Mouse (Mus musculus) liver, embryonic 14 days (tissue): Measurements from ENCODE around the gene Inca1. TPM values are rescaled to one million over a fixed set of nuclear protein-coding genes. Genes with fewer than 3 reads are reported as not detected.

Source experiments
- polyA plus RNA-seq: library from polyadenylated mRNA; depleted of rRNA; stranded (reverse); fragments of >200 nt; gene quantifications from 2 replicates; pipeline ENCODE4 v1.2.3, GENCODE M21; 2012; rRNA removed

The Inca1 gene
- 0.77 and 0.98 TPM in 2 replicates for polyA plus RNA-seq

DNA sequence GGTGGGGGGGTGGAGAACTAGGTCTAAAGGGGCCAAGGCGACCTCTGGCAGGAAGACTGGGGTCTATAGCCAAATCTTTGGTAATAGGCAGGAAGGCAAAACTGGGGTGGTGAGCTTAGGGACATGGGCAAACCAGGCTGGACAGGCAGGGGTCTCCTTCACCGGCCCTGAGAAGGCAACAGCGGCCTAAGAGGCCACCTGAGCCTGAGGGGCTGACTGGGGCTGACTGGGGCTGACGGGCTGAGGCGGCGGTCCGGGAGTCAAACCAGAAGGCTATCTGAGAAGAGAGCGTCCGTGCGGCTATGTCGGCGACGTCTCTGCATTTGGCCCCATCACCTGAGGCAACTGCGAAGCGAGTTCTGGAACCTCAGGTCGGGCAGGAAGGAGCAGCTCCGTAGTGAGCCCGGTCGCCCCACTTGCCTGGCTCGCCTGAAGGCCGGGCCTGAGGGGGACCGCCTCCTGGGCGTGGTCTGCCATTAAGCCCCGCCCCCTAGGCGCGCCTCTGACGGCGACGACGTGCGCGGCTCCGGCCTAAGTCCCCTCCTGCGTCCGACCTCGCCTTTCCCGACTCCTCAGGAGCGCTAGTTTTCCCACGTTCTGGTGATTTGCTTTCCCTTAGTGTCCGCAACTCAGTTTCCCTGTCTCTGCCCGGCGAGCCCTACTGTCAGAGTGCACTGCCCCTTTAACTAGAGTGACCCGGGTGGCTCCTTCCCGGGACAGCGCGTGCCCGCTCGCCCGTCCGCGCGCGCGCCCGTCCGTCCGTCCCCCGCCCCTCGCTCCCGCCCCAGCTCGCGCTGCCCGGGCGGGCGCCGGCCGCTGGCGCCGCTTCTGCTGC is at the start of gene Inca1, which contains the start of gene Kif1c:
TSS of gene Inca1 (minus strand) at position 434 of the 835 bp plus-strand sequence.
TSS of gene Kif1c (plus strand) at position 827 of the 835 bp plus-strand sequence.

DNA sequence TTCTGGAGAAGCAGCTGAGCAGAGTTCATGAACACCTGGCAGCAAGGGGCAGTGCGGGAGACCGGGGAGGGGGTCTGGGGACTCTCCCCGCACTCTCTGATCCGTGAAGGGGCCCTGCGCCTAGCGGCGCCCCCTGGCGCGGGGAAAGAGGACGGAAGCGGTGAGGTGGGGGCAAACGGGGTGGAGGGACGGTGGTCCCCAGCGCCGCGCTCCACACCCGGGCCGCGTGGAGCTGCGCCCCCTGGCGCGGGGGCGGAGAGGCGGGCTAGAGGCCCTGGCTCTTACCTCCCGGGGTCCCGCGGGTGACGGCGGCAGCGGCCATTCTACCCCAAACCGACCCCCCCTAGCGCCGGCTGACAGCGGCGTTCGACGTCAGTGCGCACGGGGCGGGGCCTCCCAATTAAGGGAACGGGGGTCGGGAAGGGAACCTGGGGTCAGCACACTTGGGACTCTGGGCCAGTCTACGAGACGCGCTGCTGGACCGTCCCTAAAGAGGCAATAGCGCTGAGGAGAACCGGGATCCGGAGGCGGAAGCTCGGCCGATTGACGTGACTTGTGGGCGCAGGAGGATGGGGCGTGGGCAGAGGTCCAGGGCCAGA is 12.3 kb downstream of the Inca1 start, which contains the start of gene Camta2:
TSS of gene Camta2 (minus strand) at position 505 of the 599 bp plus-strand sequence.

DNA sequence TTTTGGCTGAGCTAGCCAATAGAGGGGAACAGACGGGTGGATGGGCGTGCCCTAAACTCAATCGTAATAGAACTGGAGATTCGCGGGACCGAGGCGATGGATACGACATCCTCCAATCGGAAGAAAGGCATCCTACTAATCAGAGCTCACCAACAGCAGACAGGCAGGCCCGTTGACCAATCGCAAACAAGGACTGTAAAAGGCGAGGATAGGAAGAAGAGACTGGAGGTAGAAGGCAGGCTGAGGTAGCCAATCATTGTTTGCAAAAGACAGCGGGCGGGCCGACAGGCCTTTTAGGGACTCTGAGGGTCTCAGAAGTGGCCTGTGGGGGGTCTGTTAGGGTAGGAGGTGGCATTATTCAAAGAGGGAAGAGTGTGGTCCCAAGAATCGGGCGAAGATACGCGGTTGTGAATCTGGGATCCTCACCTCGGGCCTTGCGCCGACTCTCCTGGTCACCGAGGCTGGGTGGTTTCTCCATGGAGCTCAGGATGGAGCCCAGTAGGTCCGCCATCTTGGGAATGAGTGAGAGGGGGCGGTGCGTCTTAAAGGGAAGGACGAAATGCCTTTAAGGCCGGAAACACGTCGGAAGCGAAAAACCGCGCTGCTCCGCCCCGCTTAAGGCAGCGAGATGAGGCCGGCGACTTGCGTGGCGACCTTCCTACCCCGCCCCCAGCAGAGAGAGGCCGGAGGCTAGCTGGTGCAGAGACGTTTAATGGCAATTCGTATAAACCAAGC is 31.0 kb downstream of the Inca1 start, which contains the start of gene Spag7:
TSS of gene Spag7 (minus strand) at position 646 of the 735 bp plus-strand sequence.

DNA sequence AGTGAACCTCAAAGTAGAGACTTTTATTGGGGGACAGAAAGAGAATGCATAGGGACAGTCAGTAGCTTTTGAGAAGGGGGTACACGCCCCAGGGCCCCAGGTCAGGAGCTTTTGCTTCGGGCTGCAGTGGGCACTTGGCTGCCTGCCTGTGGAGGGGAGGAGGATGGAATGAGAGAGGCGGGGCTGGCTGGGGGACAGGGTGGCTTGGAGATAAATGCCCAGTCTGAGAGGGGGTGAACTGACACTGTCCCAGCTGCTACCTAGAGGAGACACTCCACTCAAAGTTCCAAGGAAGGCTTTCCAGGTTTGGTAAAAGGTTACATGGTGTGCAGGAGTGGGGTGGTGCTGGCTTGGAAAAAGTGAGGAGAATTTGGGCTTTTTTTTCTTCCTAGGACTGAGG is 43.0 kb downstream of the Inca1 start, which contains the start of gene Eno3:
TSS of gene Eno3 (plus strand) at position 239 of the 400 bp plus-strand sequence.

DNA sequence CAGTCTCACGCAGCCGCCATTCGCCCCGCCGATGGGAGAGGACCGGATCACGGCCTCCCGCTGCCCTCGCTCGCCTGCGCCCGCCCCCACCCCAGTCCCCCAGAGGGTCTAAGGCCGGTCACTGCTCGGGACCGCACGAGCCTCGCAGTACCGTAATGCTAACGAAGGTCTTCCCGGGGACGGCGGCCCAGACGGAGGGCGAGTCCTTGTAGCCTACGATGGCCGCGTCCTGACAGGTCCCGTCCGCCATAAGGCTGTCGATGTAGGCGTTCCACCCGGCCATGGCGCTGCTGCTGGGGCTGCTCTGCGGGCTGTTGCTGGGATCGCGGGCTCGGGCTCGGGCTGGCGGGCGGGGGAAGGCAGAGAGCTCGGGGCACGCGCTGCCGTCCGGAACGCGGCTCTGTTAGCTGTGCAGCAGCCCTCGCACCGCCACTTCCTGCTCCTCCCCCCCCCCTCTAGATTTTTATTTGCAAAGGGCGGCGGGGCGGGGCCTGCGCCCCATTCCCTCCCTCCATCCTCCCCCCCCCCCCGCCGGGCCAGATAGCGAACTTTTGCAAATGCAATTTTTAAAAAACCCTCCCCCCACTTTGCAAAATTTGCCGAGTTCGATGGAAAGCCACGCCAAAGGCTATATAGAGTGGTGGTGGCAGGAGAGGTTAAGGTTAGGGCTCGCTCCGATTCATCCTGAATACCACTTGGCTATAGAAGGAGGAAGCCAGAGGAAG is 45.6 kb downstream of the Inca1 start, which contains the start of gene Pfn1:
TSS of gene Pfn1 (minus strand) at position 447 of the 725 bp plus-strand sequence.

DNA sequence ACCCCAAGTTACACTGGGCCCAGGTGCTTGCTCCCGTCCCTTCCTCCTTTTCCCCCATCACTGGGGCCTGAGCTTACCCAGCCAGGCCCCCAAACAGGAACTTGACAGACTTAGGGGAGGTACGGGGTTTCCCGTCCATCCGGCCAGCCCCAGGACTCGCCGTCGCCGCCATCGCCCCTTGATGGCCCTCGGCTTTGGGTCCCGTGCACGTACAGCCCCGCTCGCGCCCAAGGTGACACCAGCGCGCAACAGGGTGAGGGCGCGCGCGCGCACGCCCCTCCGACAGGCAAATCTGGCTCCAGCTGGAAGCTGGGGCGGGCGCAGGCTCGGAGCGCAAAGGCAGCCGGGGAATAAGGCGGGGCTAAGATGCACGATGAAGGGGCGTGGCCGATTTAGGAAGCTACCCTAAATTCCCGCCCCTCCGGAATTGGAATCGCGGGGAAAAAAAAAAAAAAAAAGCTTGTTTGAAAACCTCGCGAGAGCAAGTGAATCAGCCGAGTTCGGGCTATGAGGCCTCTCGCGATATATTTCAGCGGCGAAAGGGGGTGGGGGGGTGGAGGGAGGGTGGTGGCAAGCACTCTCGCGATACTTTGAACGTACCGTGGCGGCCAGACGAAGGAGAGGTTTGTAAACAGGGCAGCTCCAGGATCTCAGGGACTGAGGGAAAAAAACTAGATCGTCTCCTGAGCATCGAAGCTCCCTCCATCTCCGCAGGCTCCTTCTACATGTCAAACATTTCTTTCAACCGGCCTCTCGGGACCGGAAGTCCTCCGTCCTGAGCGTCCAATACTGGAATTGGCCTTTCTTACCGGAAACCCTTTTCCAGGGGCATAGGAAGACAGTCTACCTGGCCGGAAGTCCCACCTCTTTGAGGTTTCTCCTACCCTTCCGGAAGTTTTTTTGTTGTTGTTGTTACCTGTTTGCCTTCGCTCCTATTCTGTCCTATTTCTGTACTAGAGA is 53.0 kb downstream of the Inca1 start, which contains the start of the genes Rnf167 and Slc25a11:
TSS of gene Rnf167 (plus strand) at position 545 of the 960 bp plus-strand sequence.
TSS of gene Slc25a11 (minus strand) at position 789 of the 960 bp plus-strand sequence.

DNA sequence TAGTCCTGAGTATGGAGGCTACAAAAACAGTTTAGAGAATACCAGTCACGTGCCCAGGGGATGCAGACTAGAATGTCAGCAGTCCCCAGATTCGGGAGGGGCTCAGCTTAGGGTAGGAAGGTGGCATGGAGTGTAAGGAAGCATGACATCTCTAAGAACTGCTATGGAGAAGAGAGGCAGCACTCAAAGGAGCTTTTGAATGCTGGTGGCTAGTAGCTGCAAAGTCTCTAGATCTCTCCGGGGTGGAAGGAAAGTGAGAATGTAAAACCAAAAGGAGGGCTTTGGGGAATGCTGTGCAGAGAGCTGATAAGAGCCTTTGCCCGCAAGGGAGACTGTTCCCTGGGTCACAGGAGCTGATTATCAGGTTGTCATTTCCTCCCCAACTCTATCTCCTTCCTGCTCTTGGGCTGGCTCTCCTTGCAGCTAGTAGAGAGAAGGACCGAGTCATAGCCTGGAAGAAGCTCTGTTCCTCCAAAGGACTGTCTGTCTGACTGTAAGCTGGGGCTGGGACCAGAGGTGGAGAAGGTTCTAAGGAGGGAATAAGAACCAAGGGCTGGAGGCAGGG is 61.2 kb downstream of the Inca1 start, which contains the start of gene Gp1ba:
TSS of gene Gp1ba (plus strand) at position 409 of the 565 bp plus-strand sequence.

Other genes starting within 250 kb of the Inca1 start
- 13.8 and 13.9 TPM in 2 replicates for gene Med11, start 248.2 kb downstream of the Inca1 start, polyA plus RNA-seq
- 0.29 and 0.30 TPM in 2 replicates for gene Zmynd15, start 240.7 kb downstream of the Inca1 start, polyA plus RNA-seq
- gene Cxcl16, start 240.2 kb downstream of the Inca1 start, polyA plus RNA-seq: 0.85 and 1.2 TPM in 2 replicates
- gene Tm4sf5, start 194.9 kb downstream of the Inca1 start, polyA plus RNA-seq: 0.66 and 1.0 TPM in 2 replicates
- gene Vmo1, start 185.5 kb downstream of the Inca1 start, polyA plus RNA-seq: 0.23 and 0.41 TPM in 2 replicates
- 8.8 and 10.9 TPM in 2 replicates for gene Gltpd2, start 181.0 kb downstream of the Inca1 start, polyA plus RNA-seq
- 160 and 165 TPM in 2 replicates for gene Psmb6, start 174.8 kb downstream of the Inca1 start, polyA plus RNA-seq
- not detected in 2 replicates for gene Gm40193, start 167.2 kb downstream of the Inca1 start, polyA plus RNA-seq
- gene Pld2, start 160.1 kb downstream of the Inca1 start, polyA plus RNA-seq: 2.0 and 2.3 TPM in 2 replicates
- gene Mink1, start 137.3 kb downstream of the Inca1 start, polyA plus RNA-seq: 12.1 and 13.7 TPM in 2 replicates
- gene 4930544D05Rik, start 84.3 kb downstream of the Inca1 start, polyA plus RNA-seq: not detected in 2 replicates
- 0.06 TPM in 1 of 2 replicates, not detected in the other for gene Chrne, start 80.9 kb downstream of the Inca1 start, polyA plus RNA-seq
- 3.2 and 4.8 TPM in 2 replicates for gene Gp1ba, start 61.0 kb downstream of the Inca1 start, polyA plus RNA-seq
- 44.9 and 50.6 TPM in 2 replicates for gene Rnf167, start 52.9 kb downstream of the Inca1 start, polyA plus RNA-seq
- gene Slc25a11, start 52.7 kb downstream of the Inca1 start, polyA plus RNA-seq: 34.1 and 39.6 TPM in 2 replicates
- gene Pfn1, start 45.5 kb downstream of the Inca1 start, polyA plus RNA-seq: 355 and 466 TPM in 2 replicates
- 4.1 and 6.4 TPM in 2 replicates for gene Eno3, start 43.0 kb downstream of the Inca1 start, polyA plus RNA-seq
- gene Spag7, start 30.7 kb downstream of the Inca1 start, polyA plus RNA-seq: 48.0 and 50.2 TPM in 2 replicates
- gene Camta2, start 12.1 kb downstream of the Inca1 start, polyA plus RNA-seq: 2.2 and 3.1 TPM in 2 replicates
- gene Kif1c, start 393 bp upstream of the Inca1 start, polyA plus RNA-seq: 5.4 and 5.8 TPM in 2 replicates
- 0.70 and 0.74 TPM in 2 replicates for gene Zfp3, start 64.1 kb upstream of the Inca1 start, polyA plus RNA-seq
- 0.17 and 0.24 TPM in 2 replicates for gene Scimp, start 112.4 kb upstream of the Inca1 start, polyA plus RNA-seq
- gene Rabep1, start 144.6 kb upstream of the Inca1 start, polyA plus RNA-seq: 4.3 and 4.5 TPM in 2 replicates